ENCODE assay signal across 17 mouse cellular contexts in genomic region chr15:73992334-73992733, GRCm38 (mm10).
"Had no signal": no experiment of that assay in that cellular context is flagged by ENCODE, and none has a peak within 500 bp of the region (broad histone marks: within the 10 kb centered on the region; RNA-seq: fewer than 3 reads in every experiment).

No protein-coding gene starts in this region.

- DNase-seq: lung, adult 18-20 months; lung, embryonic 14.5 days; lung, postnatal 10 days; lung, postnatal 4 days; retina, postnatal 1 day; right cerebral cortex, postnatal 25 days; right cerebral cortex, postnatal 4 days; spleen, adult 18-20 months; thymus, adult 18-20 months; thymus, postnatal 14 days; thymus, postnatal 36 days had no signal

- H3K4me3 ChIP-seq: midbrain, embryonic 10.5 days; midbrain, embryonic 12.5 days; myocyte; neural tube, embryonic 13.5 days; neural tube, embryonic 15.5 days had no signal

- H3K9ac ChIP-seq: liver, embryonic 14.5 days; lung, embryonic 14.5 days; midbrain, embryonic 12.5 days; neural tube, embryonic 13.5 days; neural tube, embryonic 15.5 days had no signal

- H3K27ac ChIP-seq: liver, embryonic 14.5 days; midbrain, embryonic 10.5 days; midbrain, embryonic 12.5 days; neural tube, embryonic 13.5 days; neural tube, embryonic 15.5 days had no signal

- H3K36me3 ChIP-seq: midbrain, embryonic 10.5 days; midbrain, embryonic 12.5 days; neural tube, embryonic 13.5 days; neural tube, embryonic 15.5 days had no signal

- H3K9me3 ChIP-seq: midbrain, embryonic 10.5 days; midbrain, embryonic 12.5 days; neural tube, embryonic 13.5 days; neural tube, embryonic 15.5 days had no signal

- H3K4me2 ChIP-seq: lung, embryonic 14.5 days; midbrain, embryonic 12.5 days; neural tube, embryonic 13.5 days; neural tube, embryonic 15.5 days had no signal
